Mouse (Mus musculus) intestine, postnatal 0 days (tissue): Measurements from ENCODE around the gene Tead2. TPM values are rescaled to one million over a fixed set of nuclear protein-coding genes. Genes with fewer than 3 reads are reported as not detected.

ENCODE experiments used
- ATAC-seq: fragments of 200-750 bp; cut with Nextera tagmentation; 2 replicates; pipeline ENCODE4 v1.8.0; 2017; ENCODE audit warnings: mild to moderate bottlenecking, moderate TSS enrichment, moderate library complexity
- H3K27ac ChIP-seq: fragments of 300-500 bp; sonication (generic); 2 replicates; pipeline ENCODE4 v1.5.1; 2014; ENCODE audit warnings: mild to moderate bottlenecking, low read depth, low read length, moderate library complexity
- H3K27me3 ChIP-seq: fragments of 300-500 bp; sonication (generic); replicated peaks from 2 replicates; pipeline ENCODE4 v1.6.1; 2014; ENCODE audit warnings: low read length, mixed read lengths; ENCODE audit not compliant: control insufficient read depth, insufficient read depth
- H3K36me3 ChIP-seq: fragments of 300-500 bp; sonication (generic); 2 replicates; pipeline ENCODE4 v1.6.1; 2014; ENCODE audit warnings: mild to moderate bottlenecking, moderate library complexity; ENCODE audit not compliant: control insufficient read depth, insufficient read depth
- H3K4me1 ChIP-seq: fragments of 300-500 bp; sonication (generic); replicated peaks from 2 replicates; pipeline ENCODE4 v1.6.1; 2014; ENCODE audit warnings: antibody characterized with exemption, low read length, mixed read lengths; ENCODE audit not compliant: control insufficient read depth, insufficient read depth
- H3K4me2 ChIP-seq: fragments of 300-500 bp; sonication (generic); replicated peaks from 2 replicates; pipeline ENCODE4 v1.6.1; 2014; ENCODE audit warnings: low read depth, mild to moderate bottlenecking, moderate library complexity
- H3K4me3 ChIP-seq: fragments of 300-500 bp; sonication (generic); 2 replicates; pipeline ENCODE4 v1.5.1; 2014; ENCODE audit warnings: low read depth, low read length
- H3K9ac ChIP-seq: fragments of 300-500 bp; sonication (generic); 2 replicates; pipeline ENCODE4 v1.6.1; 2014; ENCODE audit warnings: mild to moderate bottlenecking, low read depth, low read length
- H3K9me3 ChIP-seq: fragments of 300-500 bp; sonication (generic); 2 replicates; pipeline ENCODE4 v1.6.1; 2016; ENCODE audit warnings: mixed run types; ENCODE audit not compliant: control insufficient read depth
- CTCF ChIP-seq: sonication (generic); IDR thresholded peaks from 2 replicates; pipeline ENCODE4 v1.5.1; 2016; ENCODE audit warnings: low read depth, mild to moderate bottlenecking, control low read depth, antibody characterized with exemption, moderate library complexity
- WGBS: fragments of 180-500 bp; shearing (Covaris S2); extraction: QIAGEN DNeasy Blood & Tissue Kit; methylation state at CpG from one replicate; pipeline ENCODE4 v1.1.7; 2014; 5-methylcytosine and 5-hydroxymethylcytosine counted together
- polyA plus RNA-seq: library from polyadenylated mRNA; unstranded; fragments of >200 nt; fragmentation: Nextera tagmentation; extraction: Ambion mirVana; gene quantifications from 2 replicates; pipeline ENCODE4 v1.2.1, GENCODE M21; 2015

Gene Tead2
- polyA plus RNA-seq, 1 experiment from 2014 or later, result 20.8 TPM

GRCm38 (mm10) chr7:45228548-45228947 is 13.0 kb downstream of the Tead2 start:
- Histone ChIP-seq H3K27me3 (no peaks in the 10 kb centered on the region), H3K27ac (no peak overlapping the region), H3K9me3 (no peaks in the 10 kb centered on the region), H3K4me3 (no peak overlapping the region), H3K4me1 (peaks cover under 1% of the 10 kb centered on the region; the same call in 1 of the 2 replicates), H3K9ac (no peak overlapping the region), H3K4me2 (no peak overlapping the region), H3K36me3 (peaks cover 30% of the 10 kb centered on the region; the same call in 1 of the 2 replicates)
- 93% methylated on average over 18 of the region's 18 CpGs for WGBS
- no peak for ATAC-seq
- no peak for TF ChIP-seq CTCF

- TF ChIP-seq CTCF, result no peak
- no peak overlapping the region for H3K9ac ChIP-seq
- 90% methylated on average over 8 of the region's 8 CpGs for WGBS
- no peak overlapping the region for H3K4me2 ChIP-seq
- no peak overlapping the region for H3K4me3 ChIP-seq
- H3K27me3 ChIP-seq, result no peaks in the 10 kb centered on the region
- no peak for ATAC-seq
- no peak overlapping the region for H3K27ac ChIP-seq
- no peaks in the 10 kb centered on the region for H3K9me3 ChIP-seq
- peaks cover 6% of the 10 kb centered on the region for H3K4me1 ChIP-seq
- H3K36me3 ChIP-seq, result peaks cover 28% of the 10 kb centered on the region; the same call in 1 of the 2 replicates
Observed at GRCm38 (mm10) chr7:45229046-45229445, 13.5 kb downstream of the Tead2 start.

GRCm38 (mm10) chr7:45229459-45230203 is 14.1 kb downstream of the Tead2 start:
- Histone ChIP-seq H3K27me3 (no peaks in the 10 kb centered on the region), H3K9me3 (no peaks in the 10 kb centered on the region), H3K36me3 (peaks cover 28% of the 10 kb centered on the region; the same call in 1 of the 2 replicates), H3K4me1 (peaks cover 8% of the 10 kb centered on the region), H3K9ac (no peak overlapping the region), H3K4me2 (no peak overlapping the region), H3K4me3 (no peak overlapping the region), H3K27ac (no peak overlapping the region)
- no peak for TF ChIP-seq CTCF
- no peak for ATAC-seq
- WGBS, result 92% methylated on average over 7 of the region's 7 CpGs

GRCm38 (mm10) chr7:45231192-45231591 is 15.6 kb downstream of the Tead2 start:
- WGBS, result 88% methylated on average over 12 of the region's 12 CpGs
- no peak for ATAC-seq
- H3K4me2 ChIP-seq, result no peak overlapping the region
- H3K9me3 ChIP-seq, result no peaks in the 10 kb centered on the region
- peaks cover 18% of the 10 kb centered on the region; the same call in 1 of the 2 replicates for H3K36me3 ChIP-seq
- no peak overlapping the region for H3K4me3 ChIP-seq
- H3K9ac ChIP-seq, result no peak overlapping the region
- H3K27me3 ChIP-seq, result no peaks in the 10 kb centered on the region
- no peak for TF ChIP-seq CTCF
- peaks cover 8% of the 10 kb centered on the region for H3K4me1 ChIP-seq
- H3K27ac ChIP-seq, result no peak overlapping the region

GRCm38 (mm10) chr7:45231941-45232340 is 16.4 kb downstream of the Tead2 start:
- Histone ChIP-seq H3K27me3 (no peaks in the 10 kb centered on the region), H3K4me3 (no peak overlapping the region), H3K9ac (no peak overlapping the region), H3K36me3 (peaks cover 16% of the 10 kb centered on the region; the same call in 1 of the 2 replicates), H3K9me3 (no peaks in the 10 kb centered on the region), H3K4me2 (no peak overlapping the region), H3K27ac (no peak overlapping the region), H3K4me1 (peaks cover 8% of the 10 kb centered on the region)
- ATAC-seq, result no peak
- no peak for TF ChIP-seq CTCF
- WGBS, result 83% methylated on average over 11 of the region's 11 CpGs

- WGBS, result 76% methylated on average over 13 of the region's 13 CpGs
- Histone ChIP-seq H3K4me3 (no peak overlapping the region), H3K9me3 (no peaks in the 10 kb centered on the region), H3K27ac (no peak overlapping the region), H3K4me1 (peaks cover 8% of the 10 kb centered on the region), H3K9ac (no peak overlapping the region), H3K36me3 (peaks cover 16% of the 10 kb centered on the region; the same call in 1 of the 2 replicates), H3K27me3 (no peaks in the 10 kb centered on the region), H3K4me2 (no peak overlapping the region)
- no peak for ATAC-seq
- no peak for TF ChIP-seq CTCF
Observed at GRCm38 (mm10) chr7:45232716-45233465, 17.3 kb downstream of the Tead2 start.
